Mouse (Mus musculus) bone marrow macrophage, adult 2 months (primary cell): ENCODE results near the gene Trit1. TPM values are rescaled to one million over a fixed set of nuclear protein-coding genes. Genes with fewer than 3 reads are reported as not detected.
"Not testable (repeated sequence)": the region's sequence is repeated elsewhere in the genome, so short reads cannot be mapped to it uniquely, and the experiment has no call there.

Experiments used
- H3K27ac ChIP-seq: 2 replicates; pipeline ENCODE4 v1.5.1; 2012; ENCODE audit warnings: low read depth, low read length; ENCODE audit not compliant: insufficient read depth
- H3K4me1 ChIP-seq: 2 replicates; pipeline ENCODE4 v1.6.1; 2012; ENCODE audit warnings: low read length; ENCODE audit not compliant: control insufficient read depth, insufficient read depth
- H3K4me3 ChIP-seq: 2 replicates; pipeline ENCODE4 v1.5.1; 2012; ENCODE audit warnings: mild to moderate bottlenecking, low read length, moderate library complexity; ENCODE audit not compliant: insufficient read depth
- CTCF ChIP-seq: IDR thresholded peaks from 2 replicates; pipeline ENCODE4 v1.5.1; 2012; ENCODE audit warnings: low read depth, mild to moderate bottlenecking, low read length, moderate library complexity
- POLR2A ChIP-seq: IDR thresholded peaks from 2 replicates; pipeline ENCODE4 v1.6.1; 2012; ENCODE audit warnings: mild to moderate bottlenecking, low read depth, low read length, borderline replicate concordance
- polyA plus RNA-seq: library from polyadenylated mRNA; stranded (reverse); fragments of >200 nt; gene quantifications from 2 replicates; pipeline ENCODE4 v1.2.4, GENCODE M21; 2012; ENCODE audit not compliant: missing spikeins, insufficient read depth, insufficient read length

The Trit1 gene
- polyA plus RNA-seq, 1 experiment, result 12.5 TPM

DNA sequence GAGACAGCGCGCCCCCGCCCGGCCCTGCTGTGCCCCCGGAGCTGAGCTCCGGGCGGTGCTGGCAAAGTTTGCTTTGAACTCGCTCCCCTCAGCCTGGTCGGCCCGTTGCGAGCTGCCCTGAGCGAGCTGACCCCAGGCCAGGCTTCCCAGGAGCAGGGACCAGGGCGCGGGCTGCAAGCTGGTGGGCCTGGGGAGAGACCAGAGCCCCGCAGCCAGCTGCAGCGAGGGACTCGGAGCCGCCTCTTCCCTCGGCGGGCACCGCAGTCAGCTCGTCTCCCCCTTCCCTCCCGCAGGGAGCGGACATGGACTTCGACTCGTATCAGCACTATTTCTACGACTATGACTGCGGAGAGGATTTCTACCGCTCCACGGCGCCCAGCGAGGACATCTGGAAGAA is 20.2 kb upstream of the Trit1 start:
- Histone ChIP-seq H3K4me3 (peak overlapping the region; percentile 67), H3K4me1 (peaks cover 7% of the 10 kb centered on the region), H3K27ac (no peak overlapping the region)
- TF ChIP-seq POLR2A (no peak), CTCF (no peak)

DNA sequence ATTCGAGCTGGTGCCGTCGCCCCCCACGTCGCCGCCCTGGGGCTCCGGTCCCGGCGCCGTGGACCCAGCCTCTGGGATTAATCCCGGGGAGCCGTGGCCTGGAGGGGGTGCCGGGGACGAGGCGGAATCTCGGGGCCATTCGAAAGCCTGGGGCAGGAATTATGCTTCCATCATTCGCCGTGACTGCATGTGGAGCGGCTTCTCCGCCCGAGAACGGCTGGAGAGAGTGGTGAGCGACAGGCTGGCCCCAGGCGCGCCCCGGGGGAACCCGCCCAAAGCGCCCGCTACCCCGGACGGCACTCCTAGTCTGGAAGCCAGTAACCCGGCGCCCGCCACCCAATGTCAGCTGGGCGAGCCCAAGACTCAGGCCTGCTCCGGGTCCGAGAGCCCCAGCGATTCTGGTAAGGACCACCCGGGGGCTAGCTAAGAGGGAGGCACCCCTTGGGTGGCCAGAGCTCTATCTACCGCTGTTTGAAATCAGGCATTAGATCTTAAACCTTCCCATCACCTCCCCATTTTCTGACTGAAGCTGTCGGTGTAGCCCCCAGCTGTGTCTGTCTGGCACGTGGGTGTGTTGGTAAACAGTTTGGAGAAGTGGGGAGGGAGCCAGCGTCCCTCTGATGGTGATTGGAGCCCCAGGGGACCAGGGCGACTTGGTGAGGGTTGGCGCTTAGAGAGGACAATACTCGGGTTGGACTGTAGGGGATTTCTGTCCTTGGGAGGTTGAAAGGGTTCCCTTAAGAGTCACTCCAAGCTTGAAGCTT is 19.6 kb upstream of the Trit1 start:
- Histone ChIP-seq H3K4me1 (peaks cover 2% of the 10 kb centered on the region; the same call in 1 of the 2 replicates), H3K27ac (no peak overlapping the region), H3K4me3 (peak overlapping the region; percentile 67)
- no peak for TF ChIP-seq POLR2A

DNA sequence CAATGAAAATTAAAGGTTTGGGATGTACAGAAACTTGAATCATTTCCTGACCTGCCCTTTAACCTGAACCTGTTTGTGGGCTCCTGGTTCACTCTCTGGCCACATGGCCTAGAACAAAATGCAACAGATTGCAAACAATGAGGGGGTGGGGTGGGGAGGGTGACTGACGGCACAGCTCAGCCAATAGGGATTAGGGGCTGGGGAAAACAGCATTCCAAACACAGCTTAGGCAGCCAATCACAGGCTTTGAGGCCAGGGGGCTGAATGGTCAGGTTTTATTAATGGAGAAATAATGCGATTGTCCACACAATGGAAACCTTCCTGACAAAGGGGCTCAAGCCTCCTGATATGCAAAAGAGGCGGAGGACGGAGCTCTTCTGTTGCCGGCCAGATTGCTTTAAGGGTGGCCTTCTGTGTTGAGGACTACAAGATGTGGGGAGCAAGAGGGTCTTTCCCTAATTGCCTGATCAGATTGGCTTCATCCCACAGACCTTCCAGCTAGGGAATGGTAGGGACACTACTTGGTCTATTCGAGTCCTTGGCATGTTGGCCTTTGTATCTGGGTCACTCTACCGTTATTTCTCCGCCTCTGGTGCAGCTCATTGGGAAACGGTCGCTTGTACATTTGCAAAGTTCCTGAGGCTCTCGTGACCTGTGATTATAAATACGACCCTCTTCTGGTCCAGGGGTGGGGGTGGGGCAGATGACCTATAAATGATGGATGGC is 17.7 kb upstream of the Trit1 start:
- no peak overlapping the region for H3K27ac ChIP-seq

DNA sequence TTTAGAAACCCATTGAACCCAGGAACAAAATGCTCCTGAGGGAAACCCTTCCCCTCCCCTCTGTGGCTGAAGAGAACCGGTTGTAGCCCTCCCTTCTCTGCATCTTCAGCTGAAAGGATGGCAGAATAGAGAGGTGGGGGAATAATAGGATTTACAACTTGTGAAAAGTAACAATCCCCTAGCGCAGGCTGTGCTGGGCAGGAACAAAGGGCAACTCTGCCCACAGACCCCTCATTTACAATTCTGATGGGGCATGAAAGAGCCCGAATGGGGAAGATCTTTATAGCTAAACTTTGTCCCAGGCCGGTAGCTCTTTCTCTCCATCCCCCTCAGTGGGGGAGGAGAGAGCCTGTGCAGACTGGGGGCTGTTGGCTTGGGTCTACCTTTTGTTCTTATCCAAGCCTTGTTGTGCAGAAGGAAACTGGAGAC is 17.1 kb upstream of the Trit1 start:
- Histone ChIP-seq H3K4me1 (no peaks in the 10 kb centered on the region), H3K4me3 (no peak overlapping the region), H3K27ac (no peak overlapping the region)
- TF ChIP-seq CTCF (no peak), POLR2A (no peak)

More for the DNA sequence above, 17.7 kb upstream of the Trit1 start:
- TF ChIP-seq POLR2A (no peak), CTCF (no peak)
- Histone ChIP-seq H3K4me3 (no peak overlapping the region), H3K4me1 (no peaks in the 10 kb centered on the region)

DNA sequence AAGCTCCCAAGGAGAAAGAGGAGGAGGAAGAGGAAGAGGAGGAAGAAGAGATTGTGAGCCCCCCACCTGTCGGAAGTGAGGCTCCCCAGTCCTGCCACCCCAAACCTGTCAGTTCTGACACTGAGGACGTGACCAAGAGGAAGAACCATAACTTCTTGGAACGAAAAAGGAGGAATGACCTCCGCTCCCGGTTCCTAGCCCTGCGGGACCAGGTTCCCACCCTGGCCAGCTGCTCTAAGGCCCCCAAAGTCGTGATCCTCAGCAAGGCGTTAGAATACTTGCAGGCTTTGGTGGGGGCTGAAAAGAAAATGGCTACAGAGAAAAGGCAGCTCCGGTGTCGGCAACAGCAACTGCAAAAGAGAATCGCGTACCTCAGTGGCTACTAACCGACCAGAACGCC is 16.3 kb upstream of the Trit1 start:
- Histone ChIP-seq H3K4me3 (no peak overlapping the region), H3K27ac (no peak overlapping the region), H3K4me1 (no peaks in the 10 kb centered on the region)
- no peak for TF ChIP-seq CTCF
- no peak for TF ChIP-seq POLR2A

DNA sequence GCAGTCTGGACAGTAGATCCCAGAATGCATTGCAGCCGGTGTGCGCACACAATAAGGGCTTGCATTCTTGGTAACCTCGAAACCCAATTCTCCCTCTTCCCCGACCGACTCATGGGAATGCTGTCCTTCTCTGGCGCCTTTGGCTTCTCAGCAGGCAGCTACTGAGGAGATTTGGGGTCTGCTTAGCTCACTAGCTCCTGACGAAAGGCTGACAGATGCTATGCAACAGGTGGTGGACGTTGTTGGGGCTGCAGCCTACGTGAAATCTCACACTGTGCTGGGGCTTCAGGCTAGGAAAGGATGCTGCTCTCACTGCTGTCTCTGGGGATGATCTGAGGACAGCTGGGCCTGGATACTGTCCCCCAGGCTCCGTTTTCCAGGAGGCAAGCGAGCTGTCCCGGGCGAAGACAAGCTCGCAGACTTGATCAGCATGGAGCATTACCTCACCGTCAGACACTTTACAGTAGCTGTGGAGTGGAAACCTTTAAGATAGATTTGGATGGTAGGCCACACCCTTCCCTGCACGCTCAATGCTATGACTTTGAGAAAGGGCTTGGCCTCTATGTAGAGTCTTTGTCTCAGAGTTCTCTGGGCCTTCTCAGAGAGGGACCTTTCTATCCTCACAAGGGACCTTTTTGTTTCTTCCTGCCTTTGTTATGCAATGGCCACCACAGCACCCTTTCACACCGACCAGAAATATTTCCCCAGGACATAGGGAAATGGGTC is 15.6 kb upstream of the Trit1 start:
- no peak for TF ChIP-seq CTCF
- no peak for TF ChIP-seq POLR2A
- no peak overlapping the region for H3K27ac ChIP-seq

DNA sequence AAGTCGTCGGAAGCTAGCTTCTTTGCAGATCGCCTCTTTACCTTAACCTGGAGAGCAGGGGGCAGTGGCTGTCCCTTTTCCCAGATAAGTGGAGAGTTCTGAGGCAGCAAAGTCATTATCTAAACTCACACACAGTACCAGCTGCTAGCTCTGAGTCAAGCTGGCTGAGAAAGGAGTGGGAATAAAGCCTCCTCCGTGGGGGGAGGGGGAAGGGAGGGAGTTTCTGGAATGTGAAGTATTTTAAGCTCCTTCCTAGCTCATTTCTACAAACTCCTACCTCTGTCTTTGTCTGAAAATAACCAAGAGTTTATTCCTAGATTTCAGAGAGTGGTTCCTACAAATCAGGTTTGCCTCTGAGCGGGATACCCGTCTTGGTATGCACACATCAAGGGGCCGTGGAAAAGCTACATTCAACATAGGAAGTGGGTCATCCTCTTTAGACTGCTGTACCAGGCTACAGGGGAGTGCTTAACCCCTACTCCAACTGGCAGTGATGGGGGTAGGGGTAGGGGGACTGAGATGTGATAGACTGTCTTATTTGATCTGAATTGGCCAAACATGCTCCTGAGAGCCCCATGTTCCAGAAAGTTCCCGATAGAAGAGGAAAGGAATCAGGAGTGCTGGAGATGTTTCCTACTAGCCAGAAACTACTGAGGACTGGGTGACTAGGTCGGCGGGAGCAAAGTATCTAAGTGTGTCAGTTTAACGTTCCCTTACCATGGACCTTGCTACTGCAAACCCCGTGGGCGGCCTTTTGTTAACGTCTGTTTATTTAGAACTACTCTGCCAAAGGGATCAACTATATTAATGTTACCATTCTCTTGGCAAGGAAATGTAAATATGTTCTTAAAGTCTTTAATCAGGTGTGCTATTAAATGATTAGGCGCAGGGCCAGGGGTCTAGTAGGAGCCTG is 11.1 kb upstream of the Trit1 start:
- H3K4me1 ChIP-seq, result no peaks in the 10 kb centered on the region
- no peak overlapping the region for H3K4me3 ChIP-seq
- no peak for TF ChIP-seq CTCF
- TF ChIP-seq POLR2A, result no peak
- H3K27ac ChIP-seq, result no peak overlapping the region

More for the DNA sequence above, 15.6 kb upstream of the Trit1 start:
- H3K4me1 ChIP-seq, result no peaks in the 10 kb centered on the region
- H3K4me3 ChIP-seq, result no peak overlapping the region

DNA sequence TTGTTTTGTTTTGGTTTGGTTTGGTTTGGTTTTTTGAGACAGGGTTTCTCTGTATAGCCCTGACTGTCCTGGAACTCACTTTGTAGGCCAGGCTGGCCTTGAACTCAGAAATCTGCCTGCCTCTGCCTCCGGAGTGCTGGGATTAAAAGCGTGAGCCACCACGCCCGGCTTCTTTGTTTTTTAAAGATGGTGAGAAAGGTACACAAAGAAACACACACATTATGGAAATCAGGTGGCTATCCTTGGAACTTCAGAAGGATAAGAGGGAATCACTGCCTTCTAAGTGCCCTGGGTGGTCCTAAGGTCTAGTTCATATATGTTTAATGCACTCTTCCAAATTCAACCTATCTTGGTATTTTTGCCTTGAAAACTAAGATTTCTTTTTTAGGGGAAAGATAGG is 3.9 kb upstream of the Trit1 start:
- H3K4me1 ChIP-seq, H3K4me3 ChIP-seq, H3K27ac ChIP-seq: not testable (repeated sequence)

DNA sequence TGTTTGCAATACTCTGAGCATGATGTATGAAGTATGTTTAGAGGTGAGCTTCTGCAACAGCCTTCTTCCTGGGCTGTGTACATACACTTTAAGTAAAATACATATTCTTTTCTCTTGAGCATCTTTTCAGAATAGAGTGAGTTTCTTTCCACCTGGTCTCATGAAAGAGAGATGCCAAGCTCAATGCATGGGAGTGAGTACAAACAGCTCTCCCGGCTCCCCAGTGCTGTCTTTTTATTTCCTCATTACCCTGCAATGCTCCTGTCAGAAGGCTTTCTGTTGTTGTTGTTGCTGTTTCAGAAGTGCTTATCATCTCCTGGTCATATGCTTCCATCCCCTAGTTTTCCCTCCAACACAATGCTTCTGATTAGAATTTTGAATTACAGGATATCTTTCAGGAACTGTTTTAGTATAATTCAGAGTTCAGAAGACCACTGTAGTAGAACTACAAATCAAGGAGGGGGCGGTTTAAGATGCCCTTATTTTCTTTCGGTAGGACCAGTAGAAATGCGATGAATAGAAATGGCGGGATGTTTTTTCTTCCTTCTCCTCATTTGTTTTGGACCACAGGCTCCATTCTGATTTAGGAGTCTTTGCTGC is 3.0 kb upstream of the Trit1 start:
- Histone ChIP-seq H3K4me1 (peaks cover 9% of the 10 kb centered on the region), H3K27ac (no peak overlapping the region), H3K4me3 (no peak overlapping the region)
- no peak for TF ChIP-seq CTCF
- TF ChIP-seq POLR2A, result no peak
